Mouse (Mus musculus): ENCODE results near the gene Sympk.

- TF ChIP-seq POLR2A (IDR thresholded peaks at IDR 0.05; ENCODE audit: extremely low read depth, insufficient read depth, low read length), result no peak
- no peak for TF ChIP-seq CTCF (IDR thresholded peaks at IDR 0.05; ENCODE audit: low read depth, low read length)
Observed at GRCm38 (mm10) chr7:19096421-19096976, 72.3 kb downstream of the Sympk start.
